Mouse (Mus musculus) kidney, adult 18-20 months (tissue): ENCODE data around the gene Olfr904.
"Not testable (repeated sequence)": the region's sequence is repeated elsewhere in the genome, so short reads cannot be mapped to it uniquely, and the experiment has no call there.

Experiments used
- DNase-seq: peaks from one replicate; pipeline ENCODE4 v3.0.0; 2021

The Olfr904 gene

GRCm38 (mm10) chr9:38462844-38463243 lies at the start of gene Olfr904:
Gene Olfr904 (plus strand): TSS chr9:38463144.
- DNase-seq = no peak

GRCm38 (mm10) chr9:38413502-38413901 lies 49.4 kb upstream of the Olfr904 start:
- DNase-seq = not testable (repeated sequence)

- DNase-seq = no peak
Observed at GRCm38 (mm10) chr9:38423801-38424200, 39.1 kb upstream of the Olfr904 start.

GRCm38 (mm10) chr9:38427026-38427425 lies 35.9 kb upstream of the Olfr904 start:
- DNase-seq = no peak

GRCm38 (mm10) chr9:38429155-38429554 lies 33.8 kb upstream of the Olfr904 start, which contains the start of gene Olfr901:
Gene Olfr901 (plus strand): TSS chr9:38429455.
- no peak for DNase-seq

- DNase-seq = no peak
Observed at GRCm38 (mm10) chr9:38447352-38447751, 15.6 kb upstream of the Olfr904 start, which contains the start of gene Olfr902. Gene Olfr902 (plus strand): TSS chr9:38447652.

GRCm38 (mm10) chr9:38470807-38471206 lies 7.9 kb downstream of the Olfr904 start, which contains the start of gene Olfr905:
Gene Olfr905 (plus strand): TSS chr9:38471107.
- no peak for DNase-seq

GRCm38 (mm10) chr9:38486785-38487184 lies 23.8 kb downstream of the Olfr904 start, which contains the start of gene Olfr906:
Gene Olfr906 (plus strand): TSS chr9:38487085.
- no peak for DNase-seq

GRCm38 (mm10) chr9:38495501-38495900 lies 32.6 kb downstream of the Olfr904 start, which contains the start of gene Olfr907:
Gene Olfr907 (plus strand): TSS chr9:38495801.
- DNase-seq = no peak

- DNase-seq = no peak
Observed at GRCm38 (mm10) chr9:38512353-38512752, 49.4 kb downstream of the Olfr904 start.
